Mouse (Mus musculus) lung, postnatal 0 days (tissue): ENCODE measurements at regions not wholly inside any gene's neighbourhood (a gene's known extent, or its start where the extent isn't known, plus 50 kb on each side); places are given as distances from the start of the nearest gene placed in this dataset.

Source experiments
- ATAC-seq: fragments of 200-750 bp; cut with Nextera tagmentation; 2 replicates; pipeline ENCODE4 v1.8.0; 2017; ENCODE audit warnings: moderate library complexity
- DNase-seq: peaks from one replicate; pipeline ENCODE4 v3.0.0-alpha.2; 2016; ENCODE audit warnings: low spot score
- H3K27ac ChIP-seq: fragments of 300-500 bp; sonication (generic); 2 replicates; pipeline ENCODE4 v1.5.1; 2014; ENCODE audit warnings: antibody characterized with exemption, mild to moderate bottlenecking, low read length, mixed read lengths
- H3K27me3 ChIP-seq: fragments of 300-500 bp; sonication (generic); replicated peaks from 2 replicates; pipeline ENCODE4 v1.6.1; 2014; ENCODE audit warnings: low read length, mixed read lengths; ENCODE audit not compliant: insufficient read depth
- H3K36me3 ChIP-seq: fragments of 300-500 bp; sonication (generic); 2 replicates; pipeline ENCODE4 v1.6.1; 2014; ENCODE audit warnings: low read length, mixed read lengths; ENCODE audit not compliant: insufficient read depth
- H3K4me1 ChIP-seq: fragments of 300-500 bp; sonication (generic); 2 replicates; pipeline ENCODE4 v1.6.1; 2014; ENCODE audit warnings: antibody characterized with exemption, low read depth, low read length, mixed read lengths; ENCODE audit not compliant: insufficient read depth
- H3K4me2 ChIP-seq: fragments of 300-500 bp; sonication (generic); replicated peaks from 2 replicates; pipeline ENCODE4 v1.6.1; 2014; ENCODE audit warnings: low read depth, mild to moderate bottlenecking, low read length, moderate library complexity, mixed read lengths
- H3K4me3 ChIP-seq: fragments of 300-500 bp; sonication (generic); 2 replicates; pipeline ENCODE4 v1.5.1; 2014; ENCODE audit warnings: low read depth, low read length
- H3K9ac ChIP-seq: fragments of 300-500 bp; sonication (generic); replicated peaks from 2 replicates; pipeline ENCODE4 v1.6.1; 2014; ENCODE audit warnings: low read depth, mild to moderate bottlenecking
- H3K9me3 ChIP-seq: fragments of 300-500 bp; sonication (generic); 2 replicates; pipeline ENCODE4 v1.6.1; 2016; ENCODE audit warnings: low read length, mixed read lengths
- CTCF ChIP-seq: IDR thresholded peaks from 2 replicates; pipeline ENCODE4 v1.5.1; 2016; ENCODE audit warnings: antibody characterized with exemption, mild to moderate bottlenecking
- EP300 ChIP-seq: IDR thresholded peaks from 2 replicates; pipeline ENCODE4 v1.6.1; 2016; ENCODE audit warnings: antibody characterized with exemption, mild to moderate bottlenecking, control low read depth
- WGBS: fragments of 180-500 bp; shearing (Covaris S2); extraction: QIAGEN DNeasy Blood & Tissue Kit; methylation state at CpG from one replicate; pipeline ENCODE4 v1.1.7; 2014; 5-methylcytosine and 5-hydroxymethylcytosine counted together

- DNase-seq = no peak
- Histone ChIP-seq H3K4me1 (no peaks in the 10 kb centered on the region), H3K4me2 (no peak overlapping the region), H3K4me3 (no peak overlapping the region), H3K27ac (no peak overlapping the region), H3K9me3 (no peaks in the 10 kb centered on the region), H3K27me3 (no peaks in the 10 kb centered on the region), H3K36me3 (no peaks in the 10 kb centered on the region), H3K9ac (no peak overlapping the region)
- no peak for ATAC-seq
- TF ChIP-seq EP300 (no peak), CTCF (no peak)
- 63% methylated on average over 2 of the region's 2 CpGs for WGBS
Measured at GRCm38 (mm10) chr17:69686383-69686782, 247.3 kb downstream of the Akain1 start.

GRCm38 (mm10) chr17:69695341-69695740 lies 256.2 kb downstream of the Akain1 start:
- no peak overlapping the region for H3K27ac ChIP-seq
- H3K27me3 ChIP-seq = no peaks in the 10 kb centered on the region

GRCm38 (mm10) chr17:69727325-69727724 lies 241.5 kb upstream of the Dlgap1 start:
- no peak overlapping the region for H3K27ac ChIP-seq
- H3K27me3 ChIP-seq = no peaks in the 10 kb centered on the region
- no peak overlapping the region for H3K4me2 ChIP-seq
- H3K9me3 ChIP-seq = no peaks in the 10 kb centered on the region
- no peak for DNase-seq
- TF ChIP-seq EP300 (no peak), CTCF (no peak)
- no peaks in the 10 kb centered on the region for H3K36me3 ChIP-seq
- H3K4me1 ChIP-seq = no peaks in the 10 kb centered on the region
- ATAC-seq = no peak
- H3K4me3 ChIP-seq = no peak overlapping the region
- no peak overlapping the region for H3K9ac ChIP-seq
- 74% methylated on average over 4 of the region's 4 CpGs for WGBS

More at GRCm38 (mm10) chr17:69695341-69695740, 256.2 kb downstream of the Akain1 start:
- Histone ChIP-seq H3K4me3 (no peak overlapping the region), H3K36me3 (no peaks in the 10 kb centered on the region), H3K4me2 (no peak overlapping the region), H3K9ac (no peak overlapping the region), H3K9me3 (no peaks in the 10 kb centered on the region), H3K4me1 (no peaks in the 10 kb centered on the region)
- WGBS = 70% methylated on average over 3 of the region's 3 CpGs
- no peak for TF ChIP-seq EP300
- DNase-seq (no peak), ATAC-seq (no peak)

GRCm38 (mm10) chr17:69732981-69733380 lies 235.9 kb upstream of the Dlgap1 start:
- Histone ChIP-seq H3K4me2 (no peak overlapping the region), H3K27ac (no peak overlapping the region), H3K36me3 (no peaks in the 10 kb centered on the region), H3K4me3 (no peak overlapping the region), H3K9me3 (no peaks in the 10 kb centered on the region), H3K27me3 (no peaks in the 10 kb centered on the region), H3K9ac (no peak overlapping the region), H3K4me1 (no peaks in the 10 kb centered on the region)
- no peak for DNase-seq
- ATAC-seq = no peak
- WGBS = 88% methylated on average over 11 of the region's 11 CpGs
- no peak for TF ChIP-seq CTCF
- TF ChIP-seq EP300 = no peak

- WGBS = 54% methylated on average over 4 of the region's 4 CpGs
- no peak overlapping the region for H3K27ac ChIP-seq
- no peaks in the 10 kb centered on the region for H3K36me3 ChIP-seq
- ATAC-seq (no peak), DNase-seq (no peak)
- TF ChIP-seq CTCF (no peak), EP300 (no peak)
- no peak overlapping the region for H3K4me3 ChIP-seq
- H3K4me2 ChIP-seq = no peak overlapping the region
- no peaks in the 10 kb centered on the region for H3K9me3 ChIP-seq
- no peaks in the 10 kb centered on the region for H3K4me1 ChIP-seq
- H3K27me3 ChIP-seq = no peaks in the 10 kb centered on the region
- H3K9ac ChIP-seq = no peak overlapping the region
Measured at GRCm38 (mm10) chr17:69736379-69737096, 232.3 kb upstream of the Dlgap1 start.

- 77% methylated on average over 8 of the region's 8 CpGs for WGBS
- no peaks in the 10 kb centered on the region for H3K27me3 ChIP-seq
- DNase-seq (no peak), ATAC-seq (no peak)
- H3K4me2 ChIP-seq = no peak overlapping the region
- no peak overlapping the region for H3K9ac ChIP-seq
- H3K4me1 ChIP-seq = no peaks in the 10 kb centered on the region
- H3K4me3 ChIP-seq = no peak overlapping the region
- H3K27ac ChIP-seq = no peak overlapping the region
- H3K9me3 ChIP-seq = no peaks in the 10 kb centered on the region
- H3K36me3 ChIP-seq = no peaks in the 10 kb centered on the region
- TF ChIP-seq CTCF (no peak), EP300 (no peak)
Measured at GRCm38 (mm10) chr17:69769002-69769421, 199.9 kb upstream of the Dlgap1 start.
